9 mouse cellular contexts compared by ENCODE assay signal in the genomic region with DNA sequence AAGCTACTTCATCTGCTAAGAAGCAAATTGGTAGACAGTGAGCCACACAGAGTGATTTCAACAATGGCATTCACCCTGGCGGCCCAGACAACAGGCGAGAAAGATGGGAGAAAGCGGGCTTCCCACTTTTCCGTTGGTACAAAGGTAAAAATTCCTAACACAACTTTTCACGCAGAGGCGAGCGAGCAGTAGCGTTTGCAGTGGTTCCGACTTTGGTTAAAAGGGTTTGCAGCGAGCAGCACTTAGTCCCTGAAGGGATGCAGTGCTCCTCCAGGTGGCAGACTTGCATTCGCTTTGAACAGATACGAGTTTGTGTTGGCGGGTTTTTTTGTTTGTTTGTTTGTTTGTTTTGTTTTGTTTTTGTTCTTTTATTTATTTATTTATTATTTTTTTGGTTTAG.
DNase-seq lines count a peak whose midpoint lies in the region; ATAC-seq and TF ChIP-seq lines count a peak whose summit lies in the region.
"Had no signal": no experiment of that assay in that cellular context is flagged by ENCODE, and none has a peak within 500 bp of the region (broad histone marks: within the 10 kb centered on the region; RNA-seq: fewer than 3 reads in every experiment).

No protein-coding gene starts in this region.

- peak; percentile 68 for TF ChIP-seq CTCF in intestine, postnatal 0 days (IDR thresholded peaks at IDR 0.05; ENCODE audit: low read depth)

- no peaks in the 10 kb centered on the region for H3K36me3 ChIP-seq in intestine, postnatal 0 days (ENCODE audit: control insufficient read depth, insufficient read depth)
- H3K36me3 ChIP-seq in neural tube, embryonic 11.5 days (ENCODE audit: control insufficient read depth, insufficient read depth, low read length) = no peaks in the 10 kb centered on the region

- no peak overlapping the region for H3K4me3 ChIP-seq in intestine, postnatal 0 days (ENCODE audit: low read depth, low read length)
- H3K4me3 ChIP-seq in neural tube, embryonic 11.5 days (ENCODE audit: low read depth, low read length) = no peak overlapping the region

- H3K9ac ChIP-seq in intestine, postnatal 0 days (ENCODE audit: low read depth, low read length) = no peak overlapping the region
- no peak overlapping the region for H3K9ac ChIP-seq in neural tube, embryonic 11.5 days (ENCODE audit: low read length)

- no peak for ATAC-seq in cerebellum, adult (ENCODE audit: insufficient number of reproducible peaks, low FRiP score, low TSS enrichment)
- no peak for ATAC-seq in intestine, postnatal 0 days
- ATAC-seq in neural tube, embryonic 11.5 days (ENCODE audit: insufficient read depth, low FRiP score, low TSS enrichment) = no peak

- peak overlapping the region; percentile 48 for H3K4me2 ChIP-seq in intestine, postnatal 0 days (replicated peaks; ENCODE audit: low read depth)
- H3K4me2 ChIP-seq in neural tube, embryonic 11.5 days (ENCODE audit: low read depth) = no peak overlapping the region

- H3K4me1 ChIP-seq in intestine, postnatal 0 days (replicated peaks; ENCODE audit: control insufficient read depth, insufficient read depth, low read length) = no peaks in the 10 kb centered on the region
- H3K4me1 ChIP-seq in neural tube, embryonic 11.5 days (ENCODE audit: control insufficient read depth, insufficient read depth, low read length) = no peaks in the 10 kb centered on the region

- no peak overlapping the region for H3K27ac ChIP-seq in intestine, postnatal 0 days (ENCODE audit: low read depth, low read length)
- no peak overlapping the region for H3K27ac ChIP-seq in neural tube, embryonic 11.5 days (ENCODE audit: low read depth, low read length)
- H3K27ac ChIP-seq: macrophage had no signal

- 17% methylated on average over 13 of the region's 13 CpGs for WGBS in intestine, postnatal 0 days
- 34% methylated on average over 13 of the region's 13 CpGs for WGBS in neural tube, embryonic 11.5 days

- peak; percentile 8 for DNase-seq in cerebellum, adult 11 months
- DNase-seq in cerebellum, postnatal 10 days = peak; percentile 85
- peak; percentile 35 to 40 for DNase-seq in frontal cortex, postnatal 25 days (ENCODE audit: low spot score in 2 of 2)
- peak; percentile 76 for DNase-seq in left cerebral cortex, postnatal 4 days
- DNase-seq in neural tube, embryonic 11.5 days (ENCODE audit: low spot score) = peak; percentile 46
- DNase-seq in spleen, postnatal 4 days (ENCODE audit: low spot score in 2 of 2) = no peak

- no peaks in the 10 kb centered on the region for H3K9me3 ChIP-seq in intestine, postnatal 0 days (ENCODE audit: control insufficient read depth)
- no peaks in the 10 kb centered on the region for H3K9me3 ChIP-seq in neural tube, embryonic 11.5 days (ENCODE audit: control insufficient read depth, low read length)

- H3K27me3 ChIP-seq in intestine, postnatal 0 days (replicated peaks; ENCODE audit: control insufficient read depth, insufficient read depth, low read length) = no peaks in the 10 kb centered on the region
- no peaks in the 10 kb centered on the region for H3K27me3 ChIP-seq in neural tube, embryonic 11.5 days (ENCODE audit: control insufficient read depth, insufficient read depth, low read length)

- intact Hi-C loops in left cerebral cortex, postnatal 4 days (cut with DNase I) = loop anchor here (5.0 to 10.0 kb wide), 2 partner anchors 573 to 680 kb away; no protein-coding TSS in a partner anchor

Comparison
In these comparisons a context has a peak if more than half of its experiments do, and no peak if none do; other contexts are left out.
1. DNase-seq: peak in cerebellum, adult 11 months (single experiment), cerebellum, postnatal 10 days (2 of 2), frontal cortex, postnatal 25 days (2 of 2), left cerebral cortex, postnatal 4 days (single experiment) and neural tube, embryonic 11.5 days (single experiment); none in spleen, postnatal 4 days (0 of 2).